Mouse (Mus musculus) heart, embryonic 12.5 days (tissue): ENCODE results near the gene Wasf1. TPM values are rescaled to one million over a fixed set of nuclear protein-coding genes. Genes with fewer than 3 reads are reported as not detected.

ENCODE experiments used
- ATAC-seq: fragments of 200-750 bp; cut with Nextera tagmentation; 2 replicates; pipeline ENCODE4 v1.8.0; 2017; ENCODE audit warnings: moderate TSS enrichment, moderate library complexity; ENCODE audit not compliant: insufficient number of reproducible peaks, low FRiP score
- H3K27ac ChIP-seq: fragments of 300-500 bp; sonication (generic); 2 replicates; pipeline ENCODE4 v1.5.1; 2016; ENCODE audit warnings: mild to moderate bottlenecking, moderate library complexity; ENCODE audit not compliant: poor library complexity, severe bottlenecking
- H3K27me3 ChIP-seq: fragments of 300-500 bp; sonication (generic); replicated peaks from 2 replicates; pipeline ENCODE4 v1.6.1; 2016; ENCODE audit warnings: mild to moderate bottlenecking, moderate library complexity
- H3K36me3 ChIP-seq: fragments of 300-500 bp; sonication (generic); 2 replicates; pipeline ENCODE4 v1.6.1; 2016; ENCODE audit warnings: mild to moderate bottlenecking, moderate library complexity
- H3K4me1 ChIP-seq: fragments of 300-500 bp; sonication (generic); replicated peaks from 2 replicates; pipeline ENCODE4 v1.6.1; 2016; ENCODE audit warnings: mild to moderate bottlenecking
- H3K4me2 ChIP-seq: fragments of 300-500 bp; sonication (generic); 2 replicates; pipeline ENCODE4 v1.6.1; 2016; ENCODE audit warnings: mild to moderate bottlenecking, moderate library complexity
- H3K4me3 ChIP-seq: fragments of 300-500 bp; sonication (generic); 2 replicates; pipeline ENCODE4 v1.5.1; 2016; ENCODE audit warnings: mild to moderate bottlenecking
- H3K9ac ChIP-seq: fragments of 300-500 bp; sonication (generic); 2 replicates; pipeline ENCODE4 v1.6.1; 2016; ENCODE audit warnings: mild to moderate bottlenecking, moderate library complexity
- H3K9me3 ChIP-seq: fragments of 300-500 bp; sonication (generic); replicated peaks from 2 replicates; pipeline ENCODE4 v1.6.1; 2016; ENCODE audit warnings: mild to moderate bottlenecking, moderate library complexity
- WGBS: fragments of 180-500 bp; shearing (Covaris S2); methylation state at CpG from one replicate; pipeline ENCODE4 v1.1.7; 2016; 5-methylcytosine and 5-hydroxymethylcytosine counted together
- polyA plus RNA-seq: library from polyadenylated mRNA; unstranded; fragments of >200 nt; fragmentation: Nextera tagmentation; extraction: Ambion mirVana; gene quantifications from 2 replicates; pipeline ENCODE4 v1.2.1, GENCODE M21; 2016

Wasf1 gene
- polyA plus RNA-seq, 1 experiment from 2014 or later: 17.1 TPM

DNA sequence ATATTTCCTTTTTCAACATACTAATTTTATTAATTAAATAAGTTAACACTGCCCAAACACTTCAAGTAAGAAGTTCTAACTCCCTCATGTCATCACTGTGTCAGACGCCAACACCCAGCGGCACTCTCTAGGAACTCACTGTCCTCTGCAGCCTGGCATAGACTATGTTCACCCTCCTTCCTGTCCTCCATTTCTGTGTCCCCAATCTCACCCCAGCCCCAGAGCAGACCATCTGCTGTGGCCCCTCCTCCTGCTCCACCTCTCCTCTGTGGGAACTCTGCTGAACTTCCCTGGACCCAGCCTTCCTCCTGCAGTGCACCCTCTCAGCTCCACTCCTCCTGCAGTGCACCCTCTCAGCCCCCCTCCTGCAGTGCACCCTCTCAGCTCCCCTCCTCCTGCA is 15.2 kb upstream of the Wasf1 start:
- H3K9ac ChIP-seq: no peak overlapping the region
- H3K27me3 ChIP-seq: no peaks in the 10 kb centered on the region
- no peaks in the 10 kb centered on the region for H3K9me3 ChIP-seq
- no peak overlapping the region for H3K4me3 ChIP-seq
- peaks cover 28% of the 10 kb centered on the region for H3K36me3 ChIP-seq
- no peak overlapping the region for H3K27ac ChIP-seq
- H3K4me1 ChIP-seq: peaks cover 15% of the 10 kb centered on the region
- WGBS: 63% methylated on average over 2 of the region's 2 CpGs
- no peak for ATAC-seq
- H3K4me2 ChIP-seq: no peak overlapping the region

DNA sequence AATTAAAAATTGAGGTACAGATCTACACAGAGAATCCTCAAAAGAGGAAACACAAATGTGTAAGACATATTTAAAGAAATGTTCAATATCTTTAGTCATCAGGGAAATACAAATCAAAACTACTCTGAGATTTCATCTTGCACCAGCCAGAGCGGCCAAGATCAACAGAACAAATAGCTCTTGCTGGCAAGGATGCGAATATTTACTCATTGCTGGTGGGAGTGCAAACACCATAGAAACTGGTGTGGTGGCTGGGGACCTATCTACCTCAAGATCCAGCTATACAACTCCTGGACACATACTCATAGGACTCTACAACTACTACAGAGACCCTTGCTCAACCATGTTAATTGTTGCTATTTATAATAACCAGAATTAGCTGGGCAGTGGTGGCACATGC is 12.0 kb upstream of the Wasf1 start:
- Histone ChIP-seq H3K4me3 (no peak overlapping the region), H3K36me3 (peaks cover 12% of the 10 kb centered on the region), H3K27me3 (no peaks in the 10 kb centered on the region), H3K9ac (no peak overlapping the region), H3K27ac (no peak overlapping the region), H3K9me3 (no peaks in the 10 kb centered on the region), H3K4me1 (peaks cover 20% of the 10 kb centered on the region), H3K4me2 (no peak overlapping the region)
- ATAC-seq: no peak
- 89% methylated on average over 2 of the region's 2 CpGs for WGBS

DNA sequence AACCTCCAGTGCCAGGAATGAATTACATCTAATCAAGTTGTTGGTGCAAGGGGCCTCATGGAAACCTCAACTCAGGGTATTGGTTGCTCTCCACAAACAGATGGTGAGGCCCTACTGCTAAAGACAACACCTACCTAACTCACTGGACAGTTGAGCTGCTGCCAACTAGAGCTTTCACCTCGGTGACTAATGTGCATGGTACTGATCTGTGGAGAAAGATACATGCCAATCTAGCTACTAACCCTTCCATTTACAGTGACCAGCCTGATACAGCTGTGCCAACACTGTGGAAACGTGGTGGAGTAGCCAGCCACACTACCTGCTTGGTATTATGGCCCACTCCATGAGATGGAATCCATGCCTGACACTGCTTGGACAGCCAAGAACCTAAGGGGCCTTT is 11.2 kb upstream of the Wasf1 start:
- 84% methylated on average over 2 of the region's 2 CpGs for WGBS
- Histone ChIP-seq H3K4me3 (no peak overlapping the region), H3K4me1 (peaks cover 20% of the 10 kb centered on the region), H3K4me2 (no peak overlapping the region), H3K36me3 (peaks cover 12% of the 10 kb centered on the region), H3K9ac (no peak overlapping the region), H3K27me3 (no peaks in the 10 kb centered on the region), H3K27ac (no peak overlapping the region), H3K9me3 (no peaks in the 10 kb centered on the region)
- ATAC-seq: no peak

DNA sequence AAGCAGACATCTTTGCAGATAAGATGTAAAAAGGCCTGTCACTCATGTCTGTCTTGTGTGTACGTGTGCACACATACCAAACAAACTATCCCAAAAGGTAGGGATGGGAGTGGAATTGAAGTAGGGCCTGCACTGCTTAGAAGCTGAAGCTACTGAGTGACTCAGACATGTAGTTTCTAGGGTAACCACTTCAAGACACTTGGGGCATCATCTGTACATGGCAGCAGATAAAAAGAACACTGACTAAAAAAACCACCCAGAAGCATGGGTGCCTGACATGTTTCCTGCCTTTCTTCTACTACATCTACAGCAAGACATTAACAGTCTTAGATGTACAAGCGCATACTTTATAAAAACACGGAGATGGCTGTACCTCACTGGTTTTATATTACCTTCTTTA is 5.0 kb upstream of the Wasf1 start:
- Histone ChIP-seq H3K4me3 (no peak overlapping the region), H3K4me2 (no peak overlapping the region), H3K27ac (no peak overlapping the region), H3K36me3 (peaks cover 7% of the 10 kb centered on the region), H3K4me1 (peaks cover 41% of the 10 kb centered on the region), H3K9ac (no peak overlapping the region), H3K9me3 (no peaks in the 10 kb centered on the region), H3K27me3 (no peaks in the 10 kb centered on the region)
- 55% methylated on average over 3 of the region's 3 CpGs for WGBS
- no peak for ATAC-seq

DNA sequence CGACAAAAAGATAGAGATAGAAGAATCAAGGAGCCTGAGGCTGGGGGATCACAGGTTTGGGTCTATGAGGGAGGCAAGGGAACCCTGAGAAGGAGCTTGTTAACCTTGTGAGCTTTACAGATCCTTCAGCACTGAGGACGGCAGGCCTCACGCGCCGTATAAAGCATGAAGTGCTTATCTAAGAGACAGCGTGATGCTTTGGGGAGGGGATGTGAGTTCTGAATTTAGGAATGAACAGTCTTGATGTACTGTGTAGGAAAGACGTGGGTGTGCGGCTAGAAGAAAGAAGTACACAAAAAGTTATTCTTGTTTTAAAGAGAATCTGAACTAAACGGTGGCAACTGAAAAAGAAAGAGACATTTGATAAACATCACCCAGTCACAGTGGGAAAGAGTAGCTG is 3.3 kb upstream of the Wasf1 start:
- H3K4me2 ChIP-seq: no peak overlapping the region
- 62% methylated on average over 9 of the region's 9 CpGs for WGBS

DNA sequence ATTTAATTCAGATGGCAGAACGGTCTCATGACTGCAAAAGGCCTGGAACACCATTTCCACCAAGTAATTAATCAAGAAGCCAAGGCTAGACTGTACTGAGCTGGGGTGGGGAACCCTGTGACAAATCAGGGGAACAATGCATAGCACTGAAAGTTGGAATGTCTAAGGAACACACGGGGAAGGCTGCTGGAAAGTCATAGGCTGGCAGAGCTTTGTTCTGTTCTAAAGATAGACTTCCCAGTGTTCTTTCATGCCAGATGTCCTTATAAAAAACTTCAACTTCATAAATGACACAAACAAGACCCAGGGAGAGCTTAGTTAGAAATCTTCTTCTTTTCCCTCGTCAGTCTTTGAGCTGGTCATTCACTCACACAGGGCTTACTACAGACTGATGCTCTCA is 2.0 kb upstream of the Wasf1 start:
- no peak overlapping the region for H3K27ac ChIP-seq
- H3K4me3 ChIP-seq: 0 out of 2 replicates have a peak overlapping the region, but pooled peaks have one; percentile 6
- H3K4me2 ChIP-seq: peak overlapping the region; percentile 72
- H3K4me1 ChIP-seq: peaks cover 36% of the 10 kb centered on the region
- no peak for ATAC-seq
- H3K9ac ChIP-seq: peak overlapping the region; percentile 35; the same call in 1 of the 2 replicates
- H3K27me3 ChIP-seq: no peaks in the 10 kb centered on the region
- H3K9me3 ChIP-seq: no peaks in the 10 kb centered on the region
- 65% methylated on average over 3 of the region's 3 CpGs for WGBS
- H3K36me3 ChIP-seq: no peaks in the 10 kb centered on the region; the same call in 1 of the 2 replicates

More for the DNA sequence above, 3.3 kb upstream of the Wasf1 start:
- Histone ChIP-seq H3K27ac (no peak overlapping the region), H3K36me3 (peaks cover 7% of the 10 kb centered on the region), H3K4me1 (peaks cover 36% of the 10 kb centered on the region), H3K4me3 (no peak overlapping the region), H3K9ac (no peak overlapping the region), H3K9me3 (no peaks in the 10 kb centered on the region), H3K27me3 (no peaks in the 10 kb centered on the region)
- ATAC-seq: no peak

DNA sequence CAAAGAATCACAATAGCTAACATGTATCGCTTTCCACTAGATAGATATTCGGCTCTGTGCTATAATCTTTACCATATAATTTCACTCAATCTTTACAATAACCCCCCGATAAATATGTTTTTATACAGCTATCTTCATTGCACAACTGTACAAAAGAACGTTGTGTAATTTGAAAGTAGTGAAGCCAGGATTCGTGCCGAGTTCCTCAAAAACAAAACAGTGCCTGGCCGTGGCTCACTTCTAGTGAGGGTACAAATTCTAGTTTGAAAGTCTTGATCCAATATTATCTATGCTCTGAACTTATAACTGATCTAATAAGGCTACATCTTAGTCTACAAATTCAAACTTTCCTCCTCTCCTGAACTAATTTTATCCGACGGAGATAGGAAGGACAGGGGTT is 942 bp upstream of the Wasf1 start:
- peak overlapping the region; percentile 76 for H3K4me3 ChIP-seq
- H3K9ac ChIP-seq: peak overlapping the region; percentile 94
- peak overlapping the region; percentile 75; the same call in 1 of the 2 replicates for H3K27ac ChIP-seq
- H3K36me3 ChIP-seq: no peaks in the 10 kb centered on the region; the same call in 1 of the 2 replicates
- H3K4me2 ChIP-seq: peak overlapping the region; percentile 72
- ATAC-seq: no peak
- WGBS: 12% methylated on average over 9 of the region's 9 CpGs
- no peaks in the 10 kb centered on the region for H3K9me3 ChIP-seq
- H3K27me3 ChIP-seq: no peaks in the 10 kb centered on the region
- peaks cover 36% of the 10 kb centered on the region for H3K4me1 ChIP-seq

DNA sequence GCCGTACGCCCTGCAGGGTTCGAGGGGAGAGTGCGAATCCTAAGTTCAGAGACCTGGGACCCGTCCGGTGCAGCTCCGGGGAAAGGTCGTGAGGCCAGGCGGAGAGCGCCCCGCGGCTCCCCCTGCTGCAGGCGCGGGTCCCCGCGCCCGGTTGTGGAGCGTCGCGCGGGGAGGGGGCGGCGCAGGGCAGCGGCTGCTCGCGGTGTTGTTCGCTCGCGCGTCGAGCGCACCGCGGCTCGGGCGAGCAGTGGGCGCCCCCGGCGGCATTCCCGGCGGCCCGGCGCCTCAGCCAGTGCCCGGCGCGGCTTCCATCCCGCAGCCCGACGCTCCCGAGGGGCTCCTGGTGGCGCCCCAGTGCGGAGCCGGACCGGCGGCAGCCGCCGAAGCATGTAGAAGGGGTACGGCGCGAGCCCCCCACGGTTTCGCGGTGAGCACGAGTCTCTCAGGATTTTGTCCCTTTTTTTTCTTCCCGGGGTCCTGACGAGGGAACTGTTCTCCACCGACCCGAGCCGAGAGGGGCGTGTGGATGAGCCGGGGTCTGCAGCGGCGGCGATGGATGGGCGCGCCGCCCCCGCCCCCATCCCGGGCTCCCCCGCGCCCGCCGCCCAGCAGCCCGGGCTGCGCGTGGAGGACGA is 486 bp downstream of the Wasf1 start:
- Histone ChIP-seq H3K4me3 (peak overlapping the region; percentile 76), H3K9ac (peak overlapping the region; percentile 80), H3K4me2 (peak overlapping the region; percentile 72), H3K27me3 (no peaks in the 10 kb centered on the region), H3K9me3 (no peaks in the 10 kb centered on the region), H3K4me1 (peaks cover 28% of the 10 kb centered on the region), H3K27ac (peak overlapping the region; percentile 82), H3K36me3 (no peaks in the 10 kb centered on the region; the same call in 1 of the 2 replicates)
- ATAC-seq: peak; percentile 86
- WGBS: under 1% methylated on average over 70 of the region's 87 CpGs

DNA sequence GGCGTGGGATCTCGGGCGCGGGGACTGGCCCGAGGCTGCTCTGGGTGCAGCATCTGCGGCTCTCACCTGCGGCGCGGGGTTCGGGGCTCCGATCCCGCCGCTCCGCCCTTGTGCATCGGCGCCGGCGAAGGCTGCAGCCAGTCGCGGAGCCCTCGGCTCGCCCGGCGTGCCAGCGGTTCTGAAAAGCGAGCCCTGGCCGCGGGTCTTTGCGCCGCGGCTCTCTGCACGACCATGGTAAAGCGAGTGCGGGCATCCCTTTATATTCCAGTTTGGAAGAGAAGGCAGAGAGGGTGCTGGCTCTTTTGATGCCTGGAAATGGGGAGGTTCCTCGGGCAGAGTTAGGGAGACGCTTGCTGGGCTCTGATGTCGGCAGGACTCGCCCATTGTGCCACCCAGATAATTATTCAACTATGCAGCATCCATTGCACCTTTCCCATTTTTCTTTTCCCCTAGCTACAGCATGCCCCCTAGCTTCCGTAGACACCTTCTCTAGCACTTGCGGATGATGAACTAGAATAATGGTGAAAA is 1.1 kb downstream of the Wasf1 start:
- Histone ChIP-seq H3K9me3 (no peaks in the 10 kb centered on the region), H3K4me2 (peak overlapping the region; percentile 72), H3K4me1 (peaks cover 24% of the 10 kb centered on the region), H3K36me3 (no peaks in the 10 kb centered on the region), H3K27ac (peak overlapping the region; percentile 82), H3K27me3 (no peaks in the 10 kb centered on the region), H3K4me3 (peak overlapping the region; percentile 76), H3K9ac (peak overlapping the region; percentile 80)
- 1% methylated on average over 40 of the region's 40 CpGs for WGBS
- ATAC-seq: no peak; the same call in 1 of the 2 replicates

DNA sequence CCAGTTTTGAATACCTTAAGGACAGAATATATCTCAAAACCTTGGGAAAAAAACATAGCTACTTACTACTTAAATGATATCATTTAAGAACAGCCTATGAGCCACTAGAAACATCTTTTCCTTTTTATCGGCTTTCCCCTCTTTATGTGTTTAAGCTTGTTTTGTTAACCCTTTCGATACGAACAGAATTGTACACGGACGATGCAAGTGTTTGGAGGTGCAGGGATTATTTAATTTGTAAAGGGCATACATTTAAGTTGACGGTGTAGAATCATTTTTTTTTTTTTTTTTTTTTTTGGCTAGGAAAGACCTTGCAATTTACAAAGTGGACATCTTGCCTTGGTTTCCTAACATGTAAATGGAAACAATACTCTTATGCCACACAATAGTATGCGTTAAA is 2.2 kb downstream of the Wasf1 start:
- no peaks in the 10 kb centered on the region for H3K27me3 ChIP-seq
- no peak overlapping the region for H3K9ac ChIP-seq
- H3K36me3 ChIP-seq: no peaks in the 10 kb centered on the region
- peaks cover 13% of the 10 kb centered on the region for H3K4me1 ChIP-seq
- 80% methylated on average over 7 of the region's 7 CpGs for WGBS
- no peaks in the 10 kb centered on the region for H3K9me3 ChIP-seq
- ATAC-seq: no peak
- no peak overlapping the region for H3K4me3 ChIP-seq
- no peak overlapping the region for H3K27ac ChIP-seq
- no peak overlapping the region for H3K4me2 ChIP-seq

DNA sequence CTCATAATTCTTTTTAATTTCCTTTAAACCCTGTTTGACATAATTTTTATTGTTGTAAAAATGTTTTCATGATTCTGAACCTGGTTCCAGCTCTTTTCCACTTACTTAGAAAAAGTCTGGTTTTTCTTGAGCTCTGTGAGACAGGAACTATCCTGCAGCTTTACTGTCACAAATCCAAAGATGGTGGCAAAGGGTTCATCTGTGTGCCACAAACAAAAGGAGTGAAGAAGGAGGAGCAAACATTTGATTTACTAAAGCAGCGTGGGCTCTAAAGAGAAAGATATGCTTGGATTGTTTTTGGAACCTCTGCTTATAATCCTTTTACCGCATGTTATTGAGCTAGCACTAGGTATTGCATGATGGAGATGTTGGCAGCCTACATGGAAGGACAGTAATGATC is 4.0 kb downstream of the Wasf1 start:
- H3K27ac ChIP-seq: no peak overlapping the region
- H3K4me1 ChIP-seq: no peaks in the 10 kb centered on the region
- H3K27me3 ChIP-seq: no peaks in the 10 kb centered on the region
- no peak overlapping the region for H3K4me3 ChIP-seq
- no peak for ATAC-seq
- H3K36me3 ChIP-seq: no peaks in the 10 kb centered on the region
- no peak overlapping the region for H3K4me2 ChIP-seq
- no peak overlapping the region for H3K9ac ChIP-seq
- WGBS: 87% methylated on average over 2 of the region's 2 CpGs
- H3K9me3 ChIP-seq: no peaks in the 10 kb centered on the region

DNA sequence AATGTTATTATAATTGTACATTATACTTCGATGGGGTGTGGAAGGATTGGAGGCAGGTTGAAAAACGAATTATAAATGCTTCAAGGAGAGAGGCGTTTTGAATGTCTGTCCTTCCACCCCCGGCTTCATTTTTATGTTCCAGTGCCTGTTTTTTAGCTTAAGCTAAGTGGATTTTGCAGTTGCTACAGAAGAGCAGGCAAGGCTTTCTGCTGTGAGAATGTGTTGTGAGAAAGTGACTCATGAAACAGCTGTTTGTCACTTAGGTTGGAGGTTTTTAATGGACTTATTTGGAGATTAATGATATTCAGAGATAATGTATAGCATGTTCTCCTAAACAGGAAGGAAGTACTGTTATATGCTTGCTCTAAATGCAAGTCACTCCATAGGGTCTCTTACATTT is 5.9 kb downstream of the Wasf1 start:
- no peaks in the 10 kb centered on the region for H3K36me3 ChIP-seq
- no peak overlapping the region for H3K4me3 ChIP-seq
- H3K9ac ChIP-seq: no peak overlapping the region
- no peaks in the 10 kb centered on the region for H3K4me1 ChIP-seq
- no peak overlapping the region for H3K4me2 ChIP-seq
- WGBS: 76% methylated on average over 4 of the region's 4 CpGs
- H3K27ac ChIP-seq: no peak overlapping the region
- ATAC-seq: no peak
- no peaks in the 10 kb centered on the region for H3K27me3 ChIP-seq
- no peaks in the 10 kb centered on the region for H3K9me3 ChIP-seq
